Mouse (Mus musculus): ENCODE measurements at regions not wholly inside any gene's neighbourhood (a gene's known extent, or its start where the extent isn't known, plus 50 kb on each side); places are given as distances from the start of the nearest gene placed in this dataset.

- in situ Hi-C loops (cut with MboI, MseI): no loop called here
Observed at GRCm38 (mm10) chr13:46222031-46222430, 51.5 kb upstream of the Stmnd1 start.

GRCm38 (mm10) chr13:46218101-46218701 lies 55.3 kb upstream of the Stmnd1 start:
- in situ Hi-C loops (cut with MboI, MseI): no loop called here

- in situ Hi-C loops (cut with MboI, MseI): no loop called here
Observed at GRCm38 (mm10) chr13:46216954-46217838, 56.3 kb upstream of the Stmnd1 start.

GRCm38 (mm10) chr13:46203551-46203950 lies 70.0 kb upstream of the Stmnd1 start:
- in situ Hi-C loops (cut with MboI, MseI): no loop called here

GRCm38 (mm10) chr13:46202586-46202985 lies 70.9 kb upstream of the Stmnd1 start:
- in situ Hi-C loops (cut with MboI, MseI): no loop called here

- in situ Hi-C loops (cut with MboI, MseI): no loop called here
Observed at GRCm38 (mm10) chr13:46201029-46201599, 72.4 kb upstream of the Stmnd1 start.

- in situ Hi-C loops (cut with MboI, MseI): no loop called here
Observed at GRCm38 (mm10) chr13:46193131-46193530, 80.4 kb upstream of the Stmnd1 start.

GRCm38 (mm10) chr13:46189726-46190125 lies 83.8 kb upstream of the Stmnd1 start:
- in situ Hi-C loops (cut with MboI, MseI): no loop called here

- in situ Hi-C loops (cut with MboI, MseI): no loop called here
Observed at GRCm38 (mm10) chr13:46182851-46183250, 90.7 kb upstream of the Stmnd1 start.

GRCm38 (mm10) chr13:46180606-46181133 lies 92.9 kb upstream of the Stmnd1 start:
- in situ Hi-C loops (cut with MboI, MseI): no loop called here

GRCm38 (mm10) chr13:46179916-46180315 lies 93.6 kb upstream of the Stmnd1 start:
- in situ Hi-C loops (cut with MboI, MseI): no loop called here

GRCm38 (mm10) chr13:46173103-46173502 lies 100.4 kb upstream of the Stmnd1 start:
- in situ Hi-C loops (cut with MboI, MseI): no loop called here

- in situ Hi-C loops (cut with MboI, MseI): loop anchor here (5.0 kb wide), 1 partner anchor 375 kb away; no protein-coding TSS in a partner anchor
Observed at GRCm38 (mm10) chr13:46162025-46162374, 111.5 kb upstream of the Stmnd1 start.

GRCm38 (mm10) chr13:46161261-46162024 lies 112.1 kb upstream of the Stmnd1 start:
- in situ Hi-C loops (cut with MboI, MseI): loop anchor here (5.0 kb wide), 1 partner anchor 374 kb away; no protein-coding TSS in a partner anchor

GRCm38 (mm10) chr13:46159354-46159753 lies 114.2 kb upstream of the Stmnd1 start:
- in situ Hi-C loops (cut with MboI, MseI): no loop called here

- in situ Hi-C loops (cut with MboI, MseI): no loop called here
Observed at GRCm38 (mm10) chr13:46153282-46154260, 120.0 kb upstream of the Stmnd1 start.

- in situ Hi-C loops (cut with MboI, MseI): no loop called here
Observed at GRCm38 (mm10) chr13:46140006-46140405, 133.5 kb upstream of the Stmnd1 start.

- in situ Hi-C loops (cut with MboI, MseI): no loop called here
Observed at GRCm38 (mm10) chr13:46139251-46139650, 134.3 kb upstream of the Stmnd1 start.

- in situ Hi-C loops (cut with MboI, MseI): no loop called here
Observed at GRCm38 (mm10) chr13:46135411-46135810, 138.1 kb upstream of the Stmnd1 start.

GRCm38 (mm10) chr13:46129236-46129855 lies 144.2 kb upstream of the Stmnd1 start:
- in situ Hi-C loops (cut with MboI, MseI): no loop called here
